Comparison of ENCODE assay signal across 8 mouse cellular contexts in genomic region chr9:20757087-20757955, GRCm38 (mm10). TPM values are rescaled to one million over a fixed set of nuclear protein-coding genes. Genes with fewer than 3 reads are reported as not detected.
A peak's percentile ranks its signal among the peaks of the same experiment; 100 is the strongest.
DNase-seq lines count a peak whose midpoint lies in the region; ATAC-seq and TF ChIP-seq lines count a peak whose summit lies in the region.

No protein-coding gene starts in this region.

- no peak overlapping the region for H3K27ac ChIP-seq in forebrain, embryonic 16.5 days (ENCODE audit: low read length)
- H3K27ac ChIP-seq in intestine, postnatal 0 days (ENCODE audit: low read depth, low read length): no peak overlapping the region
- no peak overlapping the region for H3K27ac ChIP-seq in lung, embryonic 14.5 days (ENCODE audit: low read depth)

- no peaks in the 10 kb centered on the region for H3K36me3 ChIP-seq in E14TG2a.4 (ENCODE audit: insufficient read depth, low read length)
- no peaks in the 10 kb centered on the region for H3K36me3 ChIP-seq in forebrain, embryonic 16.5 days (ENCODE audit: control insufficient read depth, insufficient read depth)
- no peaks in the 10 kb centered on the region for H3K36me3 ChIP-seq in intestine, postnatal 0 days (ENCODE audit: control insufficient read depth, insufficient read depth)
- H3K36me3 ChIP-seq in lung, embryonic 14.5 days (ENCODE audit: insufficient read depth): no peaks in the 10 kb centered on the region

- H3K4me2 ChIP-seq in forebrain, embryonic 16.5 days (ENCODE audit: low read length): no peak overlapping the region
- no peak overlapping the region for H3K4me2 ChIP-seq in intestine, postnatal 0 days (replicated peaks; ENCODE audit: low read depth)
- H3K4me2 ChIP-seq in lung, embryonic 14.5 days: no peak overlapping the region

- peaks cover 28% of the 10 kb centered on the region for H3K4me1 ChIP-seq in E14TG2a.4 (replicated peaks; ENCODE audit: low read depth, low read length)
- H3K4me1 ChIP-seq in forebrain, embryonic 16.5 days (replicated peaks; ENCODE audit: control insufficient read depth, insufficient read depth, low read length): peaks cover 5% of the 10 kb centered on the region
- H3K4me1 ChIP-seq in intestine, postnatal 0 days (replicated peaks; ENCODE audit: control insufficient read depth, insufficient read depth, low read length): no peaks in the 10 kb centered on the region
- H3K4me1 ChIP-seq in lung, embryonic 14.5 days (ENCODE audit: insufficient read depth): no peaks in the 10 kb centered on the region

- H3K9ac ChIP-seq in forebrain, embryonic 16.5 days (replicated peaks; ENCODE audit: low read depth, low read length): no peak overlapping the region
- no peak overlapping the region for H3K9ac ChIP-seq in intestine, postnatal 0 days (ENCODE audit: low read depth, low read length)
- no peak overlapping the region for H3K9ac ChIP-seq in lung, embryonic 14.5 days

- 60% methylated on average over 6 of the region's 6 CpGs for WGBS in forebrain, embryonic 16.5 days
- WGBS in intestine, postnatal 0 days: 60% methylated on average over 6 of the region's 6 CpGs
- WGBS in lung, embryonic 14.5 days: 60% methylated on average over 6 of the region's 6 CpGs

- TF ChIP-seq CTCF in E14TG2a.4 (conservative IDR thresholded peaks at IDR 0.05; ENCODE audit: low read length): peak; percentile 84
- TF ChIP-seq CTCF in intestine, postnatal 0 days (IDR thresholded peaks at IDR 0.05; ENCODE audit: low read depth): peak; percentile 86
- TF ChIP-seq CTCF in lung, embryonic 14.5 days (IDR thresholded peaks at IDR 0.05; ENCODE audit: low read depth): peak; percentile 78

- peak; percentile 24; the same call in 1 of the 2 replicates for ATAC-seq in forebrain, embryonic 16.5 days
- peak; percentile 40; the same call in 1 of the 2 replicates for ATAC-seq in intestine, postnatal 0 days
- ATAC-seq in lung, embryonic 14.5 days (ENCODE audit: insufficient read depth): no peak; the same call in 1 of the 2 replicates

- H3K9me3 ChIP-seq in E14TG2a.4 (ENCODE audit: low read length): no peaks in the 10 kb centered on the region
- H3K9me3 ChIP-seq in forebrain, embryonic 16.5 days (ENCODE audit: control insufficient read depth, low read length): no peaks in the 10 kb centered on the region
- no peaks in the 10 kb centered on the region for H3K9me3 ChIP-seq in intestine, postnatal 0 days (ENCODE audit: control insufficient read depth)
- H3K9me3 ChIP-seq in lung, embryonic 14.5 days (ENCODE audit: low read depth, low read length): no peaks in the 10 kb centered on the region

- DNase-seq in gastrocnemius, adult 18-20 months (ENCODE audit: low spot score): peak; percentile 79
- no peak for DNase-seq in gastrocnemius, postnatal 25 days
- peak; percentile 92 for DNase-seq in c-Kit-positive CD71-positive TER-119-negative erythroid progenitor cells, embryonic 14.5 days (ENCODE audit: low read depth)
- DNase-seq in lung, embryonic 14.5 days: peak; percentile 83
- DNase-seq in spleen, postnatal 4 days (ENCODE audit: low spot score in 2 of 2): peak; percentile 79 to 90

- H3K27me3 ChIP-seq in E14TG2a.4 (ENCODE audit: insufficient read depth, low read length): peaks cover 12% of the 10 kb centered on the region
- H3K27me3 ChIP-seq in forebrain, embryonic 16.5 days (replicated peaks; ENCODE audit: control insufficient read depth, insufficient read depth, low read length): no peaks in the 10 kb centered on the region
- no peaks in the 10 kb centered on the region for H3K27me3 ChIP-seq in intestine, postnatal 0 days (replicated peaks; ENCODE audit: control insufficient read depth, insufficient read depth, low read length)
- H3K27me3 ChIP-seq in lung, embryonic 14.5 days (ENCODE audit: insufficient read depth, low read length): no peaks in the 10 kb centered on the region

- no peak overlapping the region for H3K4me3 ChIP-seq in E14TG2a.4 (replicated peaks; ENCODE audit: low read length)
- H3K4me3 ChIP-seq in forebrain, embryonic 16.5 days (replicated peaks; ENCODE audit: low read length): no peak overlapping the region
- no peak overlapping the region for H3K4me3 ChIP-seq in intestine, postnatal 0 days (ENCODE audit: low read depth, low read length)
- H3K4me3 ChIP-seq in lung, embryonic 14.5 days (ENCODE audit: low read depth, low read length): no peak overlapping the region

RNA-seq across cellular contexts. Expression of gene Olfm2, which starts 11.2 kb away (rescaled TPM):
- total RNA-seq in gastrocnemius, adult 18-20 months (2021): under 1 TPM in 1 of 2 experiments, not detected in 1; 0.11 TPM
- total RNA-seq in gastrocnemius, postnatal 25 days (2021): under 1 TPM; 0.13 to 0.20 TPM
- polyA plus RNA-seq in forebrain, embryonic 16.5 days (2015; fragmentation: Nextera tagmentation; extraction: Ambion mirVana): 143 and 173 TPM in 2 replicates
- 3.7 and 4.1 TPM in 2 replicates for polyA plus RNA-seq in intestine, postnatal 0 days (2015; fragmentation: Nextera tagmentation; extraction: Ambion mirVana)
- 1.2 and 1.7 TPM in 2 replicates for polyA plus RNA-seq in lung, embryonic 14.5 days (2014; fragmentation: Nextera tagmentation; extraction: Ambion mirVana)

RNA-seq across cellular contexts. Expression of gene Col5a3, which starts 57.5 kb away (rescaled TPM):
- 10 to 100 TPM; 14.4 to 15.4 TPM for total RNA-seq in gastrocnemius, adult 18-20 months (2021)
- 10 to 100 TPM; 37.8 to 41.0 TPM for total RNA-seq in gastrocnemius, postnatal 25 days (2021)
- polyA plus RNA-seq in forebrain, embryonic 16.5 days (2015; fragmentation: Nextera tagmentation; extraction: Ambion mirVana): 0.26 and 0.33 TPM in 2 replicates
- polyA plus RNA-seq in intestine, postnatal 0 days (2015; fragmentation: Nextera tagmentation; extraction: Ambion mirVana): 1.2 and 1.9 TPM in 2 replicates
- 0.22 and 0.26 TPM in 2 replicates for polyA plus RNA-seq in lung, embryonic 14.5 days (2014; fragmentation: Nextera tagmentation; extraction: Ambion mirVana)

Comparison
In these comparisons a context has a peak if more than half of its experiments do, and no peak if none do; other contexts are left out.
1. RNA of gene Olfm2, which starts 11.2 kb away (polyA plus RNA-seq): 143 to 173 TPM in forebrain, embryonic 16.5 days; 3.7 to 4.1 TPM in intestine, postnatal 0 days and 1.2 to 1.7 TPM in lung, embryonic 14.5 days; every median in the first group is over 10 times any median in the second.
2. Peak in every context shown above with its lines, with median percentiles within 50 percentile points of each other: CTCF ChIP-seq.